Mouse (Mus musculus) lung, adult 10 weeks (tissue): ENCODE data around the gene Tnfrsf25. TPM values are rescaled to one million over a fixed set of nuclear protein-coding genes. Genes with fewer than 3 reads are reported as not detected.

Experiments
- polyA plus RNA-seq: library from polyadenylated mRNA; stranded (reverse); fragments of 350-450 nt; fragmentation: Illumina TruSeq; extraction: RNeasy Lipid Tissue Mini Kit (QIAGEN cat#74804); gene quantifications from one replicate; pipeline ENCODE4 v1.2.3, GENCODE M21; 2014; ENCODE audit warnings: low read depth, low replicate concordance; ENCODE audit not compliant: insufficient read depth

Gene Tnfrsf25
- 3.8 TPM for polyA plus RNA-seq

GRCm38 (mm10) chr4:152115921-152116612, at the start of gene Tnfrsf25:
TSS of gene Tnfrsf25 (plus strand) at chr4:152115934.

GRCm38 (mm10) chr4:152072121-152072601, 43.6 kb upstream of the Tnfrsf25 start, which contains the start of gene Plekhg5:
TSS of gene Plekhg5 (plus strand) at chr4:152072498.

DNA sequence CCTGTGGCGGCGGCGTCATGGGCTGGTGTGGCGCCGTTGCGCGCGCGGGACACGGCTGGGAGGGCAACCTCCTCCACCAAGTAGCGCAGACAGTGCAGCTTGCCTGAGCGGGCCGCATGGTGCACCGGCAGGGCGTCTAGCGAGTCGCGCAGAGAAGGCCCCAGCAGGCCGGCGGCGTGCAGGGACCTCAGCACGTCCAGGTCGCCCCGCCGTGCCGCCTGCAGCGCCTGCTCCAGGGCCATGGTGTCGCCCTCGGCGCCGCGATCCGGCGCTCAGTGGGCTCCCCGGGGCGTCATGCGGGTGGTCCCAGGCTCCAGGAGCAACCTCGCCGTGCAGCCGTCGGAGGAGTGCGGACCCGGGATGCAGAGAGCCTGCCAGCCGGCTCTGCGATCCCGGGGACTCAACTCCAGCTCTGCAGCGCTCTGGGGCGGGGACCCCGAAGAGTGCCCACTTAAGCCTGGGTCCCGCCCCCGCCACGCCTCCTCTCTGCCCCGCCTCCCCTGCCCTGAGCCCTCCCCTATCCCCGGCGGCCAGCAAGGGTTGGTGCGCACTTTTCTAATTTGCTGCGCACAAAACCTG, 36.3 kb downstream of the Tnfrsf25 start, which contains the start of gene Espn:
TSS of gene Espn (minus strand) at position 406 of the 579 bp plus-strand sequence.

DNA sequence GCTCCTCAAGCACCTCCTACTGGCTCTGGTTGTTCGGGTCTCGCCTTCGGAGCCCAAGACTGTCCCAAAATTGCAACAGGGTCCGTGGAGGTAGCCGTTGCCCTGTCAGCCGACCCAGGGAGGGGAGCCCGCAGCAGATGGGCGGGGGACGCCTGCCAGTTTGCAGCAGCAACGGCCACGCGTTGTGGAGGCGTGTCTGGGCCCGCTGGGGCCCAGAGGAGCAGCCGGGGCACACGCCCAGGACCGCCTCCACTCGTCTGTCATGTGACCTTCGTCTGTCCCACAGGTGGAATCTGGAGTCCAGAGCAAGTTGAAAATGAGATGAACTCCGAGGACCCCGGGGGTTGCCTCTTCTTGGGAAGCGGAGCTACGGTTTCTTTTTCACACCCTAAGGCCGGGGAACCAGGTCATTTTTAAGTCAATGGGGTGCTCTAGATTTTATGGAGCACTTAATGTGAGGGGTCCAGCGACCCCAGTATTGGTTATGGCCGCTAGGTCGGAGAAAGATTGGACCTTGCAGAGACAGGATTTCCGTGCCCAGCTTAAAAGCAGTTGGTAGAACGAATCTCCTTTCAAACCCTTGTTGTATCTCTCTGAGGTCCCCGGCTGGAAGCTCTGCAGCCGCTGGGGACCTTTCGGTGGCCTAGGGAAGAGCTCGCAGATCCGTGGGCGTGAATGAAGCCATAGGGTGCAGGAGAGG, 43.0 kb downstream of the Tnfrsf25 start, which contains the start of gene Hes2:
TSS of gene Hes2 (plus strand) at position 283 of the 700 bp plus-strand sequence.

Other genes with a start within 250 kb of the Tnfrsf25 start
- gene Dnajc11, start 182.2 kb upstream of the Tnfrsf25 start, polyA plus RNA-seq = 17.7 TPM
- 30.8 TPM for gene Thap3, start 126.9 kb upstream of the Tnfrsf25 start, polyA plus RNA-seq
- gene Phf13, start 119.7 kb upstream of the Tnfrsf25 start, polyA plus RNA-seq = 7.4 TPM
- 11.9 TPM for gene Klhl21, start 107.1 kb upstream of the Tnfrsf25 start, polyA plus RNA-seq
- gene Zbtb48, start 88.3 kb upstream of the Tnfrsf25 start, polyA plus RNA-seq = 9.2 TPM
- gene Tas1r1, start 77.4 kb upstream of the Tnfrsf25 start, polyA plus RNA-seq = not detected
- gene Nol9, start 76.6 kb upstream of the Tnfrsf25 start, polyA plus RNA-seq = 8.4 TPM
- gene Plekhg5, start 43.4 kb upstream of the Tnfrsf25 start, polyA plus RNA-seq = 9.4 TPM
- gene Espn, start 36.4 kb downstream of the Tnfrsf25 start, polyA plus RNA-seq = 2.4 TPM
- 3.3 TPM for gene Hes2, start 42.9 kb downstream of the Tnfrsf25 start, polyA plus RNA-seq
- gene Acot7, start 62.2 kb downstream of the Tnfrsf25 start, polyA plus RNA-seq = 118 TPM
- gene Gpr153, start 158.3 kb downstream of the Tnfrsf25 start, polyA plus RNA-seq = 8.2 TPM
- not detected for gene Hes3, start 175.7 kb downstream of the Tnfrsf25 start, polyA plus RNA-seq
- gene Icmt, start 181.3 kb downstream of the Tnfrsf25 start, polyA plus RNA-seq = 23.1 TPM
- gene Rnf207, start 203.1 kb downstream of the Tnfrsf25 start, polyA plus RNA-seq = 0.60 TPM
- 831 TPM for gene Rpl22, start 209.8 kb downstream of the Tnfrsf25 start, polyA plus RNA-seq
- 0.34 TPM for gene Chd5, start 222.7 kb downstream of the Tnfrsf25 start, polyA plus RNA-seq